In the genomic region with DNA sequence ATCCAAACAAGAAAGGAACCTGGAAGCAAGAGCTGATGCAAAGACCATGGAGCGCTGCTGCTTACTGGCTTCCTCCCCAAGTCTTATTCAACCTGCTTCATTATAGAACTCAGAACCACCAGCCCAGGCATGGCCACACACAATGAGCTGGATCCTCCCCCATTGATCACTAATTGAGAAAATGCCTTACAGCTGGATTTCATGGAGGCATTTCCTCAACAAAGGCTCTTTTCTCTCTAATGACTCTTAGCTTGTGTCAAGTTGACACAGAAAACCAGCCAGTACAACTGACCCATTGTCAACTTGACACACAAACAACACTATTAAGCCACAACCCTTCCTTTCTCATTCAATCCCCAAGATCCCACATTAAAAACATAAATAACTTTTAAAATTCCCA, we compare ENCODE assay signal across 18 mouse cellular contexts. TPM values are rescaled to one million over a fixed set of nuclear protein-coding genes. Genes with fewer than 3 reads are reported as not detected.
"Had no signal": no experiment of that assay in that cellular context is flagged by ENCODE, and none has a peak within 500 bp of the region (broad histone marks: within the 10 kb centered on the region; RNA-seq: fewer than 3 reads in every experiment).

No protein-coding gene starts in this region.

- H3K27ac ChIP-seq: lung, embryonic 15.5 days; macrophage; midbrain, embryonic 13.5 days; midbrain, embryonic 15.5 days; neural tube, embryonic 12.5 days; stomach, embryonic 15.5 days; stomach, postnatal 0 days had no signal

- H3K27me3 ChIP-seq: lung, embryonic 15.5 days; megakaryocyte, embryonic 14.5 days; midbrain, embryonic 13.5 days; midbrain, embryonic 15.5 days; neural tube, embryonic 12.5 days; stomach, embryonic 15.5 days had no signal

- DNase-seq: liver, postnatal 0 days; lung, adult 2 months; lung, postnatal 14 days; lung, postnatal 36 days; right cerebral cortex, postnatal 14 days; thymus, adult 2 months; thymus, postnatal 25 days; thymus, postnatal 4 days had no signal

- H3K9me3 ChIP-seq: lung, embryonic 15.5 days; midbrain, embryonic 15.5 days; stomach, embryonic 15.5 days had no signal

- H3K4me1 ChIP-seq: lung, embryonic 15.5 days; megakaryocyte, embryonic 14.5 days; midbrain, embryonic 13.5 days; midbrain, embryonic 15.5 days; neural tube, embryonic 12.5 days; stomach, embryonic 15.5 days had no signal

- H3K4me3 ChIP-seq: lung, embryonic 15.5 days; megakaryocyte, embryonic 14.5 days; midbrain, embryonic 13.5 days; midbrain, embryonic 15.5 days; neural tube, embryonic 12.5 days; stomach, embryonic 15.5 days had no signal

RNA-seq across cellular contexts. Expression of a gene that starts 52.8 kb away (rescaled TPM):
- total RNA-seq: megakaryocyte progenitor cell, adult 5-6 weeks; neutrophil, adult 5-6 weeks had no signal
- polyA plus RNA-seq: macrophage had no signal
